ENCODE assay signal across 24 mouse cellular contexts in the genomic region with DNA sequence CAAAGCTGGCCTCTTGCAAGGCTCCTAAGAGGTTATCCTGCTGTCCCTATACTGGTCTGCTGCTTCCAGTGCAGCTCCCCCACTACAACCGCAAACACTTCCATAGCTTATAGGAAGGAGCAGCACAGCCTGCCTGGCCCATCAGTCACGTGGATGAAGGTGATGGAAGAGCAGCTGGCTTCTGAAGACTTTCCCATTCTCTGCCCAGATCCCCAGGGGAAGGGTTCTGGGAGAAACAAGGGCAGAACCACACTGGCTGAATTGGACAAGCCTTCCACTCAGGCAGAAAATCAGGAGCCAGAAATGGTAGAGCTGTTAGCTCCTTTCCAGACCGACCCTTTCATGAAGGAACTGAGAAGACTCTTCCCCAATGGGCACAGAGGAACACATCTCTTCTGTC. TPM values are rescaled to one million over a fixed set of nuclear protein-coding genes. Genes with fewer than 3 reads are reported as not detected.
DNase-seq lines count a peak whose midpoint lies in the region; ATAC-seq and TF ChIP-seq lines count a peak whose summit lies in the region.
"Had no signal": no experiment of that assay in that cellular context is flagged by ENCODE, and none has a peak within 500 bp of the region (broad histone marks: within the 10 kb centered on the region; RNA-seq: fewer than 3 reads in every experiment).

No protein-coding gene starts in this region.

- 28% methylated on average over 3 of the region's 3 CpGs for WGBS in midbrain, embryonic 11.5 days
- WGBS in midbrain, embryonic 15.5 days = 22% methylated on average over 3 of the region's 3 CpGs
- WGBS in forebrain, embryonic 13.5 days = 7% methylated on average over 3 of the region's 3 CpGs
- 15% methylated on average over 3 of the region's 3 CpGs for WGBS in midbrain, embryonic 14.5 days
- whole genome bisulfite sequencing in heart, adult 2 months = 52% methylated on average over 3 of the region's 3 CpGs

- no peaks in the 10 kb centered on the region for H3K9me3 ChIP-seq in midbrain, embryonic 11.5 days (ENCODE audit: control insufficient read depth, low read length)
- H3K9me3 ChIP-seq in midbrain, embryonic 15.5 days = no peaks in the 10 kb centered on the region
- no peaks in the 10 kb centered on the region for H3K9me3 ChIP-seq in forebrain, embryonic 13.5 days (replicated peaks)
- H3K9me3 ChIP-seq in midbrain, embryonic 14.5 days (ENCODE audit: control insufficient read depth, low read length) = no peaks in the 10 kb centered on the region
- H3K9me3 ChIP-seq: embryonic facial prominence, embryonic 13.5 days; heart, embryonic 10.5 days; limb, embryonic 10.5 days; liver, embryonic 15.5 days; lung, embryonic 15.5 days; megakaryocyte, embryonic 14.5 days had no signal

- H3K27ac ChIP-seq in midbrain, embryonic 11.5 days (ENCODE audit: low read depth, low read length) = peak overlapping the region; percentile 44
- H3K27ac ChIP-seq in midbrain, embryonic 15.5 days = no peak overlapping the region
- H3K27ac ChIP-seq in forebrain, embryonic 13.5 days = peak overlapping the region; percentile 79
- 0 out of 2 replicates have a peak overlapping the region, but pooled peaks have one; percentile 17 for H3K27ac ChIP-seq in midbrain, embryonic 14.5 days (replicated peaks; ENCODE audit: low read depth, low read length)
- no peak overlapping the region for H3K27ac ChIP-seq in heart, adult 2 months
- H3K27ac ChIP-seq: embryonic facial prominence, embryonic 13.5 days; heart, embryonic 10.5 days; left cerebral cortex, adult 2 months; limb, embryonic 10.5 days; liver, embryonic 15.5 days; lung, embryonic 15.5 days had no signal

- no peak for TF ChIP-seq POLR2A in heart, adult 2 months (IDR thresholded peaks at IDR 0.05; ENCODE audit: insufficient read depth, low read depth, low read length)

- intact Hi-C loops in heart, adult 2 months (cut with DNase I) = no loop called here

- H3K36me3 ChIP-seq in midbrain, embryonic 11.5 days (ENCODE audit: control insufficient read depth, insufficient read depth, low read length) = no peaks in the 10 kb centered on the region; the same call in 1 of the 2 replicates
- H3K36me3 ChIP-seq in midbrain, embryonic 15.5 days (replicated peaks) = no peaks in the 10 kb centered on the region
- H3K36me3 ChIP-seq in forebrain, embryonic 13.5 days (ENCODE audit: poor library complexity, severe bottlenecking) = peaks cover 35% of the 10 kb centered on the region
- H3K36me3 ChIP-seq in midbrain, embryonic 14.5 days (ENCODE audit: control insufficient read depth, insufficient read depth, low read length) = peaks cover 5% of the 10 kb centered on the region
- no peaks in the 10 kb centered on the region for H3K36me3 ChIP-seq in heart, adult 2 months (ENCODE audit: control insufficient read depth, insufficient read depth, low read length)
- H3K36me3 ChIP-seq: liver, embryonic 15.5 days had no signal

- no peak overlapping the region for H3K4me3 ChIP-seq in midbrain, embryonic 11.5 days (ENCODE audit: low read depth, low read length)
- no peak overlapping the region for H3K4me3 ChIP-seq in midbrain, embryonic 15.5 days
- H3K4me3 ChIP-seq in forebrain, embryonic 13.5 days = no peak overlapping the region
- no peak overlapping the region for H3K4me3 ChIP-seq in midbrain, embryonic 14.5 days (replicated peaks; ENCODE audit: low read depth, low read length)
- H3K4me3 ChIP-seq in heart, adult 2 months = no peak overlapping the region
- H3K4me3 ChIP-seq: embryonic facial prominence, embryonic 13.5 days; erythroblast, embryonic 14.5 days; heart, embryonic 10.5 days; left cerebral cortex, adult 2 months; limb, embryonic 10.5 days; liver, embryonic 15.5 days; lung, embryonic 15.5 days; megakaryocyte, embryonic 14.5 days had no signal

- no peak for TF ChIP-seq CTCF in heart, adult 2 months (IDR thresholded peaks at IDR 0.05)

- no peaks in the 10 kb centered on the region for H3K79me2 ChIP-seq in heart, adult 2 months (replicated peaks; ENCODE audit: control insufficient read depth, insufficient read depth, low read length)

- peaks cover 28% of the 10 kb centered on the region for H3K4me1 ChIP-seq in midbrain, embryonic 11.5 days (ENCODE audit: control insufficient read depth, insufficient read depth, low read length)
- H3K4me1 ChIP-seq in midbrain, embryonic 15.5 days = peaks cover 12% of the 10 kb centered on the region; the same call in 1 of the 2 replicates
- H3K4me1 ChIP-seq in forebrain, embryonic 13.5 days = peaks cover 63% of the 10 kb centered on the region
- H3K4me1 ChIP-seq in midbrain, embryonic 14.5 days (ENCODE audit: control insufficient read depth, insufficient read depth, low read length) = peaks cover 11% of the 10 kb centered on the region; the same call in 1 of the 2 replicates
- H3K4me1 ChIP-seq in heart, adult 2 months (ENCODE audit: control insufficient read depth, insufficient read depth, low read length) = peaks cover 4% of the 10 kb centered on the region

- TF ChIP-seq EP300 in heart, adult 2 months (IDR thresholded peaks at IDR 0.05; ENCODE audit: insufficient read depth, low read depth, low read length) = no peak

- H3K27me3 ChIP-seq in midbrain, embryonic 11.5 days (ENCODE audit: control insufficient read depth, insufficient read depth, low read length) = peaks cover 16% of the 10 kb centered on the region
- H3K27me3 ChIP-seq in midbrain, embryonic 15.5 days (replicated peaks) = peaks cover 8% of the 10 kb centered on the region; the same call in 1 of the 2 replicates
- no peaks in the 10 kb centered on the region for H3K27me3 ChIP-seq in forebrain, embryonic 13.5 days
- H3K27me3 ChIP-seq in midbrain, embryonic 14.5 days (ENCODE audit: control insufficient read depth, insufficient read depth, low read length) = no peaks in the 10 kb centered on the region
- H3K27me3 ChIP-seq in heart, adult 2 months (ENCODE audit: control insufficient read depth, insufficient read depth, low read length) = no peaks in the 10 kb centered on the region
- H3K27me3 ChIP-seq: liver, embryonic 15.5 days; lung, embryonic 15.5 days had no signal

- peak; percentile 10 for DNase-seq in embryo, embryonic 10 days (ENCODE audit: low spot score)
- DNase-seq in embryo, embryonic 9.5 days (ENCODE audit: extremely low spot score) = no peak
- peak; percentile 82 for DNase-seq in midbrain, embryonic 11.5 days (ENCODE audit: low spot score, missing footprints)
- no peak for DNase-seq in midbrain, embryonic 14.5 days
- no peak for DNase-seq in adipocyte (ENCODE audit: low spot score)
- no peak for DNase-seq in heart, adult 2 months
- DNase-seq: adrenal gland, postnatal 14 days; cerebellum, adult 11-12 months; cerebellum, postnatal 14 days; heart, postnatal 4 days; kidney, postnatal 10 days; liver; right cerebral cortex, postnatal 14 days had no signal

- no peak overlapping the region for H3K9ac ChIP-seq in midbrain, embryonic 11.5 days (ENCODE audit: low read length)
- H3K9ac ChIP-seq in midbrain, embryonic 15.5 days = no peak overlapping the region
- H3K9ac ChIP-seq in forebrain, embryonic 13.5 days = no peak overlapping the region
- H3K9ac ChIP-seq in midbrain, embryonic 14.5 days (replicated peaks; ENCODE audit: low read length) = no peak overlapping the region
- H3K9ac ChIP-seq in heart, adult 2 months (ENCODE audit: low read depth, low read length) = no peak overlapping the region
- H3K9ac ChIP-seq: embryonic facial prominence, embryonic 13.5 days; liver, embryonic 15.5 days; lung, embryonic 15.5 days had no signal

- no peak for ATAC-seq in midbrain, embryonic 11.5 days (ENCODE audit: low FRiP score)
- no peak for ATAC-seq in midbrain, embryonic 15.5 days (replicated peaks)
- no peak for ATAC-seq in forebrain, embryonic 13.5 days
- no peak for ATAC-seq in midbrain, embryonic 14.5 days (ENCODE audit: low FRiP score, low TSS enrichment)
- ATAC-seq: activated CD4-positive, CD25-positive, alpha-beta regulatory T cell, adult 4 months had no signal

- no peak overlapping the region; the same call in 1 of the 2 replicates for H3K4me2 ChIP-seq in midbrain, embryonic 11.5 days
- no peak overlapping the region for H3K4me2 ChIP-seq in midbrain, embryonic 15.5 days
- no peak overlapping the region for H3K4me2 ChIP-seq in forebrain, embryonic 13.5 days
- H3K4me2 ChIP-seq in midbrain, embryonic 14.5 days (ENCODE audit: low read length) = no peak overlapping the region
- H3K4me2 ChIP-seq: embryonic facial prominence, embryonic 13.5 days; liver, embryonic 15.5 days; lung, embryonic 15.5 days had no signal

RNA-seq across cellular contexts. Expression of gene Efnb1, which starts 16.2 kb away (rescaled TPM):
- polyA plus RNA-seq in midbrain, embryonic 11.5 days (2014; fragmentation: Nextera tagmentation; extraction: Ambion mirVana) = 34.7 and 38.3 TPM in 2 replicates
- 25.6 and 31.9 TPM in 2 replicates for polyA plus RNA-seq in midbrain, embryonic 15.5 days (2015; fragmentation: Nextera tagmentation; extraction: Ambion mirVana)
- polyA plus RNA-seq in forebrain, embryonic 13.5 days (2015; fragmentation: Nextera tagmentation; extraction: Ambion mirVana) = 67.6 and 71.9 TPM in 2 replicates
- 13.9 and 20.0 TPM in 2 replicates for polyA plus RNA-seq in midbrain, embryonic 14.5 days (2014; fragmentation: Nextera tagmentation; extraction: Ambion mirVana)
- total RNA-seq in heart, adult 2 months (2021) = 10 to 100 TPM; 20.4 to 21.2 TPM
- 16.0 and 20.6 TPM in 2 replicates for polyA plus RNA-seq in heart, adult 2 months (2012; rRNA removed)

Comparison
In these comparisons a context has a peak if more than half of its experiments do, and no peak if none do; other contexts are left out.
1. DNase-seq: peak in embryo, embryonic 10 days (single experiment) and midbrain, embryonic 11.5 days (single experiment); none in embryo, embryonic 9.5 days (single experiment), midbrain, embryonic 14.5 days (single experiment), adipocyte (single experiment) and heart, adult 2 months (0 of 2).
2. H3K27ac ChIP-seq: peak in midbrain, embryonic 11.5 days (single experiment), forebrain, embryonic 13.5 days (single experiment) and midbrain, embryonic 14.5 days (single experiment); none in midbrain, embryonic 15.5 days (single experiment) and heart, adult 2 months (single experiment).